Mouse (Mus musculus) heart, postnatal 4 days (tissue): Measurements from ENCODE around the gene Gm20716. TPM values are rescaled to one million over a fixed set of nuclear protein-coding genes. Genes with fewer than 3 reads are reported as not detected.

ENCODE experiments used
- DNase-seq: peaks from one replicate; pipeline ENCODE4 v3.0.0; 2021
- total RNA-seq, 2 experiments: library from RNA; stranded (reverse); gene quantifications; 2 replicates each; pipeline ENCODE4 v1.2.3; 2021

Gene Gm20716
- total RNA-seq, result 10 to 100 TPM; 23.0 to 32.3 TPM

DNA sequence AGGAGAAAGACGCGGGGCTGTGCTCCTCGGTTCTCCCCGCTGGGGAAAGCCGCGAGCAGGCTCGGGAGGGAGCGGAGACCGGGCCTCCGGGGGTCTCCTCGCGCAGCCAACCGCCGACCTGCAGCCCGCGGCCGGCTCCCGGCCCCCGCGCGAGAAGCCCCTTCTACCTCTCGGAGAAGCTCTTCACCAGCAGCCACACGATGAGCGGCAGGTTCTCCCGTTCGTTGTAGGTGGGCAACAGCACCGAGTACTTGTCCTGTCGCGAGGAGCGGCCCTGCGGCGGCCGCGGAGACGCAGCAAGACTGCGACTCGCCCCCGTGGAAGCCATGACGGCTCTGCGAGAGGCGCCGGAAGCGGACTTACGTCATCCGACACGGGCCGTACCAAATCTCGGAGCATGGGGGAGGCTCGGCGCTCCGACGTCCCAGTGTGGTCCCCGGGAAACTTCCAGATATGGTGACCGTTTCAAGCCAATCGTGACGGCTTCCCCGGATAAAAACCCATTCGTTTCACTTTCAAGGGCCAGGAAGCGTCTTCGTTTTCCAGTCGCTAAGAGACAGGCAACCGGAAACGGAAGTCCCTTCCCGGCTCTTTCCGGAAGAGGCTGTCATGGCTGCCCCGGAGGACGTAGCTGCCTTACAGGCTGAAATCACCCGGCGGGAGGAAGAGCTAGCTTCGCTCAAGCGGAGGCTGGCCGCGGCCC lies at the start of gene Gm20716, which contains the start of the genes Dpm1 and Mocs3:
Gene Gm20716 (minus strand): TSS at position 339 of the 703 bp plus-strand sequence.
Gene Dpm1 (minus strand): TSS at position 566 of the 703 bp plus-strand sequence.
Gene Mocs3 (plus strand): TSS at position 597 of the 703 bp plus-strand sequence.
- DNase-seq, result peak; percentile 85

DNA sequence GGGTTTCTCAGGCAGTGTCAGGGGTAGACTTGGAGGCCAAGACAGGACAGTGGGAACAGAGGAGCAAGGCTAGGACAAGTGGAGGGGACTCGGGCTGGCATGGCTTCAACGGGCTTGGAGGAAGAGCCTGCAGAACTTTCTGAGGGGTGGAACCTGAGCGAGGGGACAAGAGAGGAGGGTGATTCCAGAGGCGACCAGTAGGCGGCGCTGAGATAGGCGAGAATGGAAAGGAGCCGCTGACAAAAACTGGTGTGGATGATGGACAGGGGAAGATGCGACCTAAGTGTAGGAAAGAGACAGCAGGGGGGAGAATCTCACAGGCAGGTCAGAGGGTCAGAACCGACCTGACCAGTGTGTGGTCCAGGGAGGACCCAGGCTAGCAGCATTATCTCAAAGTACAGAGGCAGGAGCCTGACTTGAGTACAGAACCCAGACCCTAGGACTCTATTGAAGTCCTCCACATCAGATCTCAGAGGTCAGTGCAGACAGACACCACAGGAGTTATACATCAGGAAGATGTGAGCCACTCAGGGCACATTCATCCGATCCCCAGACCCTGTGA lies 44.3 kb upstream of the Gm20716 start:
- DNase-seq, result peak; percentile 80

DNA sequence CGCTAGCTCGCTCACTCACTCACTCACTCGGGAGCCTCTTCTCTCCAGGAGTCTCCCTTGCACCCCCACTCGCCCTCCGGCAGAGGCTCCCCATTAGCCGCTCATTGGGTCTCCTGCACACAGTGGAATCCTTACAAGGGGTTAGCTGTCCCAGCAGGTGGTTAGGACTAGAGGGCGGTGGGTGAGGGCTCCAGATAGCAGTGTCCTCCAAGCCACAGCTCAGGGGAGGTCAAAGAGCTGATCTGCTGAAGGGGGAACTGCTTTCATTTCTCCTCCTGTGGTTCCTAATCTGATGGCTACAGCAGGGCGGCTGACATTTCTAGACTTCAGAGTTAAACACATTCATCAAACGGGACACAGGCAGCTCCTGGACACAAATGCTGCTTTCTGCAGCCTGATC lies 43.2 kb upstream of the Gm20716 start:
- no peak for DNase-seq

DNA sequence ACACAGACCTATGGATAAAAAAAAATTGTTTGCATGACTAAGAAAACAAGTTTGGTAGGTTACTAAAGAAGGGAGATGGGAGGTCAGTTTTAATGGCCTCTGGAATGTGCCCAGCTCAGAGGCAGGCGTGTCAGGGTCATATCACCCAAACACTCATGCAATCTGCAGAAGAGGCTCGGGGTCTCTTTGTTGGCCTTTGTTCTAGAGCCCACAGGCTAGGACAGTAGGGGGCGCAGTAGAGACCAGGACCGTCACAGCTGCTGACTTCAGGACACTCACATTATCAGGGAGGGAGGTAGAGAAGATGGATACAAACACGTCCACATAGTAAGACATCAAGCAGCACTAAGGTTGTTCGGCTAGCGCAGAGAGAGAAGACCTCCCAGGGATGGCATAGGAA lies 37.9 kb upstream of the Gm20716 start:
- DNase-seq, result peak; percentile 39

DNA sequence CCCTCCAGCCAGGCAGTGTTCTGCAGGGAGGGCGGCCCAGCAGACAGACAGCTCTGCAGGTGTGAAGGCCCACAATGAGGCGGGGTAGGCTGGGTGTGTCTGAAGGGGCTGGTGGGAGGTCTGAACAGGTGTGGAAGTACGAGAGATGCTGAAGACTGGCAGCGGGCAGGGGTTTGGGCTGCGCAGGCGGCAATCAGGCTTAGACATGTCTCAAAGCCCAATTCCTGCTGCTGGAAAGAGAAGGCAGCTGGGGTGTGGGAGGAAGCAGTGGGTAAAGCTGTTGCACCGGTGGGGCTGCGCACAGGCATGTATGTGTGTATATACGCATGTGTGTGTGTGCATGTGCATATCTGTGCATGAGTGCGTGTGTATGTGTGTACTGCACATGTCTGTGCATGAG lies 30.7 kb upstream of the Gm20716 start:
- DNase-seq, result no peak

DNA sequence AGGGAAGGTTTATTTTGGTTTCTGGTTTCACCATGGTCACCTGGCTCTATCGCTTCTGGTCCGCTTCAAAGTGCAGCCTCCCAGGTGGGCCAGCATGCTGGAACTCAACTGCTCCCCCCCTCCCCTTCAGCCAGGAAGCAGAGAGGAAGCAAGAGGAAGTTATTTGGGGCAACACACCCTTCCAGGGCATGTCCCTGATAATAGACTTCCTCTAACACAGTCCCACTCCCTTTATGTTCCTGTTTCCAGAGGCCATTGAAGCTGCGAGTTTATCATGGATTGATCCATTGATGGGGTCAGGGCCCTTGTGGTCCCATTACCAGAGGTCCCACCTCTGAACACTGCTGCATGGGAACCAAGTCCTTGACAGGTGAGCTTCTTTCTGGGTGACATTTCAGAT lies 30.0 kb upstream of the Gm20716 start:
- DNase-seq, result no peak

DNA sequence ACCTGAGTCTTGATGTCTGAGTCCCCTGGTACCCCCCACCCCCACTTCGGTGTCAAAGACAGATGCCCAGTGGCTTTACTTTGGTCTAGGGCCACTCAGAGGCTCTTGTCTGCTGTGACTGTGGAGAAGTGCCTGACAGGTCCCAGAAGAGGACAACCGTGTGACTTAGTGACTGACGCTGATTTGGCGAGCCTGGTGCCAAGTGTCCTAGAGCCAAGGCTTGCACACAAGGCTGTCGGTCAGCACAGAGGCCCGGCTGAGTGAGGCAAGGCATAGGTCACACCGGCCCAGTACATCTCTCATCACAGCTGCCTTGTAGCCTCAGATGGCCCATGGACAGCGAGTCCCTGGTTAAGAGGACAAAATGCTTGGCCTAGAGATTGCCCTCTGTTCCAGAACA lies 28.9 kb upstream of the Gm20716 start:
- DNase-seq, result no peak

DNA sequence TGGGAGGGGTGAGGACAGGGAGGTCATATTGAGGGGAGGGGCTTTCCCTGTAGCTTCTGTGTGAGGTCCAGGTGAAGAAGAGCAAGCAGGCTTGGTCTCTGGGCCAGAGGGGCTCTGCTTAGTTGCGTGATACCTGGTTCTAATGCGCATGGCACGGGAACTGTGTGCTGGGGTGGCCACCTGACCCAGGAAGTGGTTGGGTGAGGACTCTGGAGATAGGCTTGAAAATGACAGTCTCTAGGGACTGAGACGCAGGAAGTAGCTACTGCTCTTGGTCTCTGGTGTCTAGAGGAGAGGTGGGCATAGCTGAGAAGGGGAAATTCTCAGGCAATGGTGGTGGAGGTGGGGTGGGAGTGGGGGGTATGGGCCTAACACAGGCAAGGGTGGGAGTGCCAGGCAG lies 27.0 kb upstream of the Gm20716 start:
- no peak for DNase-seq

DNA sequence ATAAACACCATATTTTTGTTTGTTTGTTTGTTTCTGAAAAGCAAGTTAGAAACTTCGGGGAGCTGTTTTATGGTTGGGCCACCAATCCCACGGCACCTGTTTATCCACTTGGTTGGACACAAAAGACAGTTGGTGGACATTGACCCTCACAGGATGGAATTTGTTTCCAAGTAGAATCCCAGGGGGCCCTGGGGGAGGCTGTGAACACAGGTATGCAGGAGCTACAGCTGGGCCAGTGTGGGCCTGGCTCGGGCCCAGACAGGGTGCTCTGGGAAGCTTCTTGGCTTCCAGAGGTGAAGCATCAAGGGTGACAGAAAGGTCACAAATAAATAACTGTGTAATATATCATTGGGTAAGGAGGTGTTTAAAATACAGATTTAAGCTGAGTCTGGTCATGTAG lies 26.3 kb upstream of the Gm20716 start:
- no peak for DNase-seq

DNA sequence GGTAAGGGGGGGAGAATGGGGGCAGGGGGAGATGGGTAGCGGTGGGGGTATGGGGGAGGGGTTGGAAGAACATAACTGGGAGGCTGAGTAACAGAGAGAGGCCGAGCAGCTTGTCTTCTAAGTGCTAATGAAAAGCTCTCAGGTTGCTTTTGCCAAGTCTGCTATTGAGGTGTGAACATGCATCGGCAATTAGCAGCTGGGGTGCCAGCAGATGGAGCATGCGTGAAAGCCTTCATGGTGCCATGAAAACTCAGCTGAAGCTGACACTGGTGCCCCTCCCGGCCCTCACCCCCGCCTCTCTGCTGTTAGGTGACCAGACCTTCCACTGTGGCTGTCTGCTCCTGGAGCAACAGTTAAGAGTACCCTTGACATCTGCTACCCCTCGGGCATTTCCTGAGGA lies 23.7 kb upstream of the Gm20716 start:
- DNase-seq, result no peak

DNA sequence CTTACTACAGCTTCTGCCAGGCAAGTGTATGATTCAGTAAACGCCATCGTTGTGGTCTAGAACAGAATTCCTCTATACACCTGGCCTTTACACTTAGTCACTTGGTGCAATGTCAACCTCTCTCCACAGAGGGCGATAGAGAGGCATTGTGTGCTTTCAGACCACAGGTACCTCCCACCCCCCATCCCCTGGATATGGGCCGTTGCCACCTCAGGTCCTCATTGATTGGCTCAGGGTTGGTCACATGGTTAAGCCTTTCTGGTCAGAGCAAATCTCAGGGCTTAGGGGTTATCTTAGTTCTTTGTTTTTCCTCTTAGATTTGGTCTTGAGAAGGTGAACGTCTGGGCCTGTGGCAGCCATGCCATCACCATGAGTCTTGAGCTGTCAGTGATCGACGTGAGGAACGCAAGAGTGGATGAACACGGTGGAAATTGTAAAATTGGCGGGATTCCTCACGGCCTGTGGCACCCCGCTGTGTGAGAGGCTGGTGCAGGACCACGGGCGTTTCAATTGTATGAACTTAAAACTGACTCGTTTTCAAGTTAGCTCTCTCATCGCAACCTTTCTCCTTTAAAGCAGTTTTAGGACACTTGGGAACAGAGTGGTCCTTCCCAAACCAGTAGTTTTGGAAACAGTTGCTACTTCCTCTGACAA lies 22.6 kb upstream of the Gm20716 start:
- DNase-seq, result peak; percentile 25

DNA sequence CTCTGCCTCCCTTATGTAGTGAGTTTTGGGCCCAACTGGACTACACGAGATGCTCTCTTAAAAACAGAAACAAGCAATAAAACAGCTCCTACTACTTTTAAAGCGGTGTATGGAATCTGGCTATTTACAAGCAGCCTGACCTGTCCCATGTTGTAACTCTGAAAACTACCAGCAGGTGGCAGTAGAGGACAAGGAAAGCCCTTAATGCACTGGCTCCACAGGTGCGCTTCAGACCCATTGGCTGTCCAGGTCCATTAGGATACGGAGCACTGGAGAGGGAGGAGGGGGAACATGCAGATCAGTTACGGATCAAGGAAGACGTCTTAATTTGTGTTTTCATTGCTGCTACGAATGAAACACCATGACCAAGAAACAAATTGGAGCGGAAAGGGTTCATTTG lies 20.1 kb upstream of the Gm20716 start:
- DNase-seq, result peak; percentile 88

DNA sequence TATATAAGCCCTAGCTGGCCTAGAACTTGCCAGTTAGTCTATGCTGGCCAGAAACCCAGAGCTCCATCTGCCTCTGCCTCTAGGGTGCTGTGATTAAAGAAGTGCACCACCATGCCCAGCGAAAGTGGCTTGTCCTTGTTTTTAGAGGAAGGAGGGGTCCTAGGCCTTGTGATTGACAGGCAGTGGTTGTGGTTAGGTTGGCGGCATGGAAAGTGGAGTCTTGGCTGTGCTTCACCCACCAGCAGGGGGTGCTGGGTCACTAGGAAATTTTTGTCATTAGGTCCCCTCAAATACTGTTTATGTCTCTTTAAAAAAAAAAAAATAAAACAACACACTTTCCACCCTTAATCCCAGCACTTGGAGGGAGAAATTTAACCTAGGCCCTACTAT lies 18.7 kb upstream of the Gm20716 start:
- DNase-seq, result peak; percentile 19

DNA sequence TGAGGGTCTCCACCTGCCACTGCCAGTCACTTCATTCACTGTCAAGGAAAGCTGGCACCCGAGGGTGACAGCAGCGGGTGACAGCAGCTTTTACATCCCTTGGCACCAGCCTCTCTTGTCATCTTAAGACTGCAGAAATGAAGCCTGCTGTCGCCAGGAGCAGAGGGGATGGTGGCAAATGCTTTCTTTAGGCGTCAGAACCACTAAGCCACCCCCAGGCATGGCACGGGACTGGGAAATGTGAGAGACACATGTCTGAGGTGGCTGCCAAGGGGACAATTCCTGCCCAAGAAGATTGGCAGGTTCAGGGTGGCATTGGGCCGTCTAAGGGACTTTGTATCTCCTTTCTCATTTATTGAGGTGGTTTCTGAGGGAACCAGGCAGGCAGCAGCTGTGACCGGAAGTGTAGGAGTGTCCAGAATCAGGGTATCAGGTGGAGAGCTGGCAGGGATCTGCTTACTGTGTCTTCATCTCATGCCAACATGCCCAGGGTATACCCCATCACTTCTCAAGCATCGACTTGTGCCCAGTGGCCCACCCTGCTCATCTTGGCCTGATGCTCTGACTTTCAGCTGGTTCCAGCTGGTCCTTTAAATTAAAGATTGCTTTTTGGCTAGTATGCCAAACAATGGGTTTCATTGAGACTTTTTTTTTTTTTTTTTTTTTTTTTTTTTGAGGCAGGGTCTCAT lies 18.1 kb upstream of the Gm20716 start:
- DNase-seq, result no peak

DNA sequence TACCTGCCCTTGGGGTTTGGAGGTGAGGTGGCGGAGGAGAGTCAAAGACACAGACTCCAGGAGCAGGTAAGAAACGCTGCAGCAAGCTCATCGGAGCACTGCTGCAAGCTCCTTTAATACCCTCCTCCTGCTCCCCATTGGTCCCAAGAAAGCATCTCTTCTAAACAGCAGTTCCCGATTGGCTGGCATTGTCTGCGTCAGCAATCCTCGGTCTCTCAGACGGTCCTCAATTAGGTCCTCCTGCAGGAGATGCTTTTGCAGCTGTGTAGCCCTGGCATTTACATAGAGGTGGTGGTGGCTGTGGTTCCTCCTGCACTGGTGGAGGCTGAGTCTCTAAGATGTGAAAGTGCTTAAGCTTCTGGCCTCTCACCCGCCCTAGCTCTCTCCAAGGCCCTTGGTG lies 15.4 kb upstream of the Gm20716 start:
- no peak for DNase-seq

DNA sequence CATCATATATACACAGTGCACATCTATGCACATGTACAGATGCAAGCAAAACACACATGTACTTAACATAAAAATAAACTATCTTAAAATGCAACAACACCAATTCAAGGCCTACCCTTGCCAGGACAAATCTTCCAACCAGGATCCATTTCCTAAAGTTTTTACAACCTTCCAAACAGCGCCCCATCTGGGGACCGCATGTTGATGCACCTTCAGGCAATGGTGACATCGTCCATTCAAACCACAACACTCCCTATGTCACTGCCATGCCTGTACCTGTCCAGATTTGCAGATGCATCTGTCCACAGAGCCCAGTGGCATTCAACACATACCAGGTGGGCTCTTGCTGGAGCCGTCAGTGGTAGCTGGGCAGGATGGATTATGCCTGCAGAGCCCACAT lies 13.1 kb upstream of the Gm20716 start:
- no peak for DNase-seq

DNA sequence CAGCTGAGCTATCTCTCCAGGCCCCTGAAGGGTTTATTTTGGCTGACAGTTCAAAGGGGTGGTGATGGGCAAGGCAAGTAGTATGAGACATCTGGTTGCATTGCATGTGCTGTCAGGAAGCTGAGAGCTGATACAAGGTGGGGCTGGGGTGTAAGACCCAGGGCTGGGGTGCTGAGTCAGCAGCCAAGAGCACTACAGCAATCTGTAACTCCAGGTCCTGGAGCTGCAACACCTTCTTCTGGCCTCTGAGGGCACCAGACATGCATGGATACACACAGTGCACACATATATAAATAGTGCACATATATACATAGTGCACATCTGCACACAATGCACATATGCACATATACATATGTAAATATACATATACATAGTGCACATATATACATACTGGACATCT lies 12.7 kb upstream of the Gm20716 start:
- no peak for DNase-seq

DNA sequence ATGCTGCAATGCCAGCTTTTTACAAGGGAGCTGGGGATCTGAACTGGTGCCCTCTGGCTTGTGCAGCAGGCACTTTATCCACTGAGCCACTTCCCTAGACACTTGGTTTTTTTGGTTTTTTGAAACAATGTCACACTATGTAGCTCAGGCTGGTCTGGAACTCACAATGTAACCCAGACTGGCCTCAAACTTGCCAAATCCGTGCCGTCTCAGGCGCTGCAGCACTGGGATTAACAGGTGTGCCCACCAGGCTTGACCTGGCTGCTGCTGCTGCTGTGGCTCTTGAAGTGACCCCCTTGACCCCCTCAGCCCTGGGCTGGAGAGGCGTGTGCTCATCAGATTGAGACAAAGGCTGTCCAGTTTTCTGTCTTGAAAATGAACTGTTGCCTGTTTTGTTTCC lies 8.2 kb upstream of the Gm20716 start:
- no peak for DNase-seq

DNA sequence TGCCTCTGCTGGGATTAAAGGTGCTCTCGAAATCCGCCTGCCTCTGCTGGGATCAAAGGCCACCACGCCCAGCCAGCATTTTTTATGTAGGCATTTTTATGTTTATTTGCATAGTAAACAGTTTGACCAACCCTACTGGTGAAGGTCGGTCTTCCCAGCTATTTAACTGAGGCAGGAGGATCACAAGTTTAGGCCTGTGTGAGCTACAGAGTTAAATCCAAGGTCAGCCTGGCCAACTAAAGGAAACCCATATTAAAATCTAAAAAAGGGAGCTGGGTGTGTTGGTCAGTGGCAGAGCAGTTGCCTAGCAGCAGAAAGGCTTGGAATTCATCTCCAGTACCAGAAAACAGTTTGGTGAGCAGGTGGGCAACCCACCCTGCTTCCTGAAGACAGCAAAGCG lies 3.1 kb upstream of the Gm20716 start:
- DNase-seq, result no peak

DNA sequence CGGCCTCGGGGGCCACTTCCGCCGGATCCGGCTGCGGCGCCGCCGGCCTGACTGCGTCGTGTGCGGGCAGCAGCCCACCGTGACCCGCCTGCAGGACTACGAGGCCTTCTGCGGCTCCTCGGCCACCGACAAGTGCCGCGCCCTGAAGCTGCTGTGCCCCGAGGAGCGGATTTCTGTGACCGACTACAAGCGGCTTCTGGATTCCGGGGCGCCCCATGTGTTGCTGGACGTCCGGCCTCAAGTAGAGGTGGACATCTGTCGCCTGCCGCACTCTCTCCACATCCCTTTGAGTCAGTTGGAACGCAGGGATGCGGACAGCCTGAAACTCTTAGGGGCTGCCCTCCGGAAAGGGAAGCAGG lies 1.3 kb upstream of the Gm20716 start:
- peak; percentile 25 for DNase-seq

DNA sequence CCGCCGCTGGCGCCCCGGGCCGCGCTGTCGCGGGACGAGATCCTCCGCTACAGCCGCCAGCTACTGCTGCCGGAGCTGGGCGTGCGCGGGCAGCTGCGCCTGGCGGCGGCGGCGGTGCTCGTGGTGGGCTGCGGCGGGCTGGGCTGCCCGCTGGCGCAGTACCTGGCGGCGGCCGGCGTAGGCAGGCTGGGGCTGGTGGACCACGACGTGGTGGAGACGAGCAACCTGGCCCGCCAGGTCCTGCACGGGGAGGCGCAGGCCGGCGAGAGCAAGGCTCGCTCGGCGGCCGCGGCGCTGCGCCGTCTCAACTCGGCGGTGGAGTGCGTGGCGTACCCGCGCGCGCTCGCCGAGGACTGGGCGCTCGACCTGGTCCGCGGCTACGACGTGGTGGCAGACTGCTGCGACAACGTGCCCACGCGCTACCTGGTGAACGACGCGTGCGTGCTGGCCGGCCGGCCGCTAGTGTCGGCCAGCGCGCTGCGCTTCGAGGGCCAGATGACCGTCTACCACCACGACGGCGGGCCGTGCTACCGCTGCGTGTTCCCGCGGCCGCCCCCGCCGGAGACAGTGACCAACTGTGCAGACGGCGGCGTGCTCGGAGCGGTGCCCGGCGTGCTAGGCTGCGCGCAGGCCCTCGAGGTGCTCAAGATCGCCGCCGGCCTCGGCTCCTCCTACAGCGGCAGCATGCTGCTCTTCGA lies 758 bp upstream of the Gm20716 start:
- DNase-seq, result peak; percentile 22

DNA sequence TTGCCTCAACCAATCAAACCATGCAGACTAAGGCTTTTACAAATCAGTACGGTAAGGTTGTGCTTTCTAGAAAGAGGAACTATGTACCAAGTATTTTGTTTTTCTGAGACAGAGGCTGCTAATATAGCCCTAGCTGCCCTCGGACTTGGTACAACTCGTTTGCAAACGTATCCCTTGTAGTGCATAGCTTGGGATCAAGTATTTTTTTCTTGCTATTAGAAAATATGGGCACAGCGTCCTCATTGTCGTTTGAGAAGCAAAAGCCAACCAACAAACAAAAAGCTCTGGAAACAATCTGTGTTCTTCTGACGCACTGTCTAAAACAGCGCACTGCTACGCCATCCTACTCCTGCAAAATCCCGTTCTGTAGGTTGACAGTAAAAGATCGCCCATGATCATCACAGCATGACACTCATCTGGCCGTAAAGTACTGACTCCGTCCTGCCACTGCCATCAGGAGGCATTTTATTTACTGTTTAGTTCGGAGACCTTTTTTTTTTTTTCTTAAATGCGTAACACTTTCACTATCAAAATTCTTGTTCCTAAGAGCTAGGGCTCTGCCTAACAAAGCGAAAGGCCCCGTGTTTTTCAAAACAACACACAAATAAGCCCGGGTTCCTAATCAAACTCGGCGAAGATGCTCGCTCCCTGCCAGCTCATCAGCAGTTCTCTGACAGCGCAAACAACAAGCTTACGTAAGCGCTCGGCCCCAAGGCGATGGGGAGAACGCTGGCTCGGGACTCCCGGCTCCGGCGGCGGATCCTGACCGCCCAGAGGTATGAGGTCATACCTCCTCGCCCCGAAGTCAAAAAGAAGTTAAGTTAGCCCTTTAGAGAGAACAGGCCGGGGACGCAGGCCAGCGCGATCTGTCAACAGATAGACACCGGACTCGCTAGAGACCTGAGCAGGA lies 793 bp downstream of the Gm20716 start:
- peak; percentile 39 for DNase-seq
